Mouse (Mus musculus): Measurements from ENCODE around the gene Capn6.

Capn6 gene

DNA sequence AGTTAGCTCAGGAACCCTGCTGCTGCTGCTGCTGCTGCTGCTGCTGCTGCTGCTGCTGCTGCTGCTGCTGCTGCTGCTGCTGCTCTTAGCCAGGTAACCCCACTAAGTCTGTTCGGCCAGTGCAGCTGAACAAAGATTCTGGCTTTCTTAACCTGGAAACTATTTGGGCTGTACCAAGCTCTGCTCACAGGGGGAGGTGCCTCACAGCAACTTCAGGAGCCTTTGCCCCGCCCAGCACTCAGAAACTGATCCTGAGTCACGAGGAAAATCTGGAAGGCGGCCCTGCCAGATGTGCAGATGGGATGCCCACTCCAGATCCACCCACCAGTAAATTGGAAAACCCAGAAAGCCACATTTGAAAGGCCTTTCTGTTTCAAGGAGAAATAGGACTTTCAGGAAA, at the start of gene Capn6:
Gene Capn6, minus strand, starts transcription at position 203 of the 400 bp plus-strand sequence.
- peak; percentile 51 to 69 for DNase-seq

GRCm38 (mm10) chrX:143867129-143867664, 40.0 kb upstream of the Capn6 start:
- no peak for DNase-seq

DNA sequence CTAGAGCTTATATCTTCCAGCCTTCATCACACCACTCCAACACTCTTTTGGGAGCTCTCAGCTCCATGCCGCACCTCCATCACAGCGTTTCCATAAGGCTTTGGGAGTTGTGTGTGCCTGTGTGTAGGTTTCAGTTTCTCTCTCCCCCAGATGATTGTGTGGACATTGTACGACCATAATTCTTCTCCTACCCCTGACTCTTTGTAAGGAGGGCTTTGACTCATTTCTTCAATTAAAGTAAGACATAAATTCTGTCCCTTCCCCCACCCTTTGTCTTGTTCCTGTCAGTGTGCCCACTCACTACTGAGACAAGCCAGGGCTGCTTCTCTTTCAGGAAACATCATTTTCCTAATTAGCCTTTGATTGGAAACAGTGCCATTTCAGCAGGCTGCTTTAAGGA, 24.1 kb upstream of the Capn6 start:
- DNase-seq: no peak

DNA sequence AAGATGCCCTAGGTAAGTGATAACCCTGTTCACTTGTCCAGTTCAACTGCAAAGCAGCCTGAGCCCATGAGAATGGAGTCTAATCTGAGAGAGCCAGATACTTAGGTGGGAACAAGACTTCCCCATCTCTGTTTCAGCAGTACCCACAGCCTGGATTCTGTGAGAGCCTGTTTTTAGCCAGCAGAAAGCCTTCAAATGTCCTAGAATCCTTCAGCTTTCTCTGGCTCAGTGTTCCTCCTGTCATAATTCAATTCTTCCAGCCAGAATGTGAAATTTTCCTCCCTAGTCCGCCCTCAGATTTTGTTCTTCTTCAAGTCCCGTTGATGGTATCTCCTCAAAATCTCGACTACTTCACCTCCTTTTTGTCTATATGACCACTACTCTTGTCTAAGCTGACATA, 22.8 kb upstream of the Capn6 start:
- DNase-seq: no peak

- no peak for DNase-seq
These were observed 19.4 kb upstream of the Capn6 start for GRCm38 (mm10) chrX:143846637-143847036.

DNA sequence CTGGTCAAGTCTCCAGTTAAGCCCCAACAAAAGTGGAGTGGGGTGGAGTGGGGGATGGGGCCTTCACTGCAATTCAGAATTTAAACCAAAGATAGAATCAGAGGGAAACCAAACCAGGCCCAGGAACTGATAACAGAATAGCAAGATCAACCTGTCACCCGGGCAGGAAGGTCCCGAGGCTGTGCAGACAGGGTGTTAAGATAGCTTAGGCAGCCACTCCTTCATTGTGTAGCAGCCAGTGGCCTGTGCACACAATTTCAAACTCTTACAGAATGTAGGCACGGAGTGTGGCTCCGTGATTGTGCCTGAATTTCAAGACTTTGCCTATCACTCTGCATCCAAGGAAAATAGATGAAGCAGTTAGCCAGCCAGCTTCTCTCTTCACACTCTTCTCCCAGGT, 693 bp downstream of the Capn6 start:
- peak; percentile 2 to 7 for DNase-seq

GRCm38 (mm10) chrX:143818961-143819360, 8.3 kb downstream of the Capn6 start:
- DNase-seq: peak; percentile 3 to 5

DNA sequence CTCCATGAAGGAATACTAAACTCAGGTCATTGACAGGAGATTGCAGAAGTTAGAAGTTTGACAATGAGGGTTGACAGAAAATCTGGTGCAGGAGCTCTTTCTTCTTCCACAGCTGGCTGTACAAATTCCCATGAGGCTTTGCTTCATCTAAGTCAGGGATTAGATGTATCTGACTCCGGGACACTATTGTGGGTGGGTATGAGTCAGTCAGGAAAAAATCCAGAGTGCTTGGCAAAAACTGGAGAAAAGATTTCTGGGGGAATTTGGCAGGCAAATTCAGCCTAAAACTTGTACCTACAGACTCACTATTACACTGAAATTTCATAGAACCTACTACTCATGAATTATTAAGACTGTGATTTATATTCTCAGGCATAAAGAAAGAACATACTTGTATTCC, 11.3 kb downstream of the Capn6 start:
- DNase-seq: no peak

DNA sequence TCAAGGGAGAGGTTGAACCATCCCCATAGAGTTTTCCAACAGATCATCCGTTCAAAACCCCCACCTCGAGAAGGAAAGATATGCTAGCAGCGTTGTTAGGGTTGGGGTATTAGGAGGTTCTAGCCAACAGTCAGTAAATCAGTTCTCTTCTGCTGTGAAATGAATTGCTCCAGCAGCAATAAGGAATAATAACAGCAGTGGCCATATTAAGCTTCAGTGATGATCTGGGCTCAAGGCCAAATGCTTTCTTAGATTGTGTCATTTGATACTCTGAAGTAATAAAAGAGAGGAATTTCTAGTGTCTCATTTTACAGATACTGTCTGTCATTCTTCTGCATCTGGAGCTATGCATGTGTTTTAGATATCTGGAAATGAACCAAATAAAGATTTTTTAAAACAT, 64.7 kb downstream of the Capn6 start:
- DNase-seq: no peak

Measured in kidney, postnatal 4 days (tissue).